Mouse (Mus musculus): ENCODE measurements at regions not wholly inside any gene's neighbourhood (a gene's known extent, or its start where the extent isn't known, plus 50 kb on each side); places are given as distances from the start of the nearest gene placed in this dataset.

DNA sequence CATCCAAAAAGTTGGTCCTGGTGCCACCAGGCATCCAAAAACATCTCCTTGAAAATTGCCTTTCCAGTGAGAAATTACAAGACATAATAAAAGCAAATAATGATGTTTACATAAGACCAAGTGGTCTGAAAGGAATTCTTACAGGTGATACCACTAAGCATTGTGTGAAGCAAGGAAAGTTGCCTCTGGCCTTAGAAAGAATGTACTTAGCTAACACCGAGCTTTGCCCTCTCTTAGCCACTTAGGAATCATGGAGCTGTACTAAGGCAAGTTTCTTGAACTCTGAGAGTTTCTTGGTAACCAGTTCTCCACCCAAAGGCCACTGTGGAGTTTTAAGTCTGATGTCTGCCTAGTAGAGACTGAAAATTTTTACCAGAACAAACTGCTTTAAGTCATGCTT, 359.4 kb upstream of the Cdh11 start:
- DNase-seq (ENCODE audit: low spot score in 2 of 2): no peak

- DNase-seq (ENCODE audit: low spot score in 2 of 2): no peak
Measured at GRCm38 (mm10) chr8:103148013-103148412, 362.6 kb upstream of the Cdh11 start.

DNA sequence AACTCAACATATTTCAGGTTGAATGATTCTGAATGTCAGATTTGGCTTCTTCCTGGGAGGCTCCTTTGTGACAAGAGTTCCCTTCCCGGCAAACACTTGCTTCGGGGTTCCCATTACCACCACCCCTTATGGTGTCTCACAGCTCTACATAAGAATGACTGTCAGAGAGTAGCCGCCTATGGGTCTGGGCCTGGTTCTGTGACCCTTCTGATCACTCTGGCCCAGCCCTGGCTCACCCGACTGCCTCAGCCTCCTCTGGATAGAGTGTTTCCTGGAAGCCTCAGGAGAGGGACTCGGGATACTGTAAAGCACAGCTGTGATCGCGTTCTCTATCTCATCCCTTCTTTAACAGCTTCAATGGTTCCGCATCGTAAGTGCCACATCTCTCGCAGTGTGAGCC, 363.0 kb upstream of the Cdh11 start:
- no peak for DNase-seq (ENCODE audit: low spot score in 2 of 2)

DNA sequence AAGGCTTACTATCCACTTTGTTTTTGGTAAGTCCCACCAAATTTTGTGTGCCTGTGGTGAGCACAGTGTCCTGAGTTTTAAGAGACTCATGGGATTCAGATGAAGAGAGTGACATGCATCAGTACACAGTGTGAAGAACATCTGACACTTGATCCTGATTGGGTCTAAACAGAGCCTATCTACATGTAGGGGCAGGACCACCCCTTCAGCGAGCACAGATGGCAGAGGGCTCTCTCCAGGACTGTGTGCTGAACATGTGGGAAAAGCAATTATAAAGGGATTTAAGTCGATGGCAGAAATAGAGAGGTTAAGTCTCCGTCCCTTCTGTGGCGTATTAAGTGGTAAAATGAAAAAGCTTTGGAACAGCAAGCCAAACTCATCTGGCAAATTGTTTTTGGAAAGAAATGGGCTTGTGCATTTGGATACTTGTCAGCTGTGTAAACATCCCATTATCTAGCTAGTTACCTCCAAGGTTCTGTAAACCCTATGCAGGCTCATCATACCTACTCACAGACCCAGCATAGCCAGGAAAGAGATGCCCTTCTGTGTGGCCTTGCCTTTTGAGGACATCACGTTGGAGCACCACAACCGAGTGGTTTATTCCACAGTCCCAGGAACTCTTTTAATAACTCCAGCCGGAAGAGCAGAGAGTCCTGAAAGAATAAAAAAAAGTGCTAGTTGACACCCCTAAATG, 381.3 kb upstream of the Cdh11 start:
- DNase-seq (ENCODE audit: low spot score in 2 of 2): no peak

- no peak for DNase-seq (ENCODE audit: low spot score in 2 of 2)
Measured at GRCm38 (mm10) chr8:103173313-103173712, 387.9 kb upstream of the Cdh11 start.

GRCm38 (mm10) chr8:103173803-103174429, 388.5 kb upstream of the Cdh11 start:
- no peak for DNase-seq (ENCODE audit: low spot score in 2 of 2)

- no peak for DNase-seq (ENCODE audit: low spot score in 2 of 2)
Measured at GRCm38 (mm10) chr8:103180661-103181060, 395.2 kb upstream of the Cdh11 start.

DNA sequence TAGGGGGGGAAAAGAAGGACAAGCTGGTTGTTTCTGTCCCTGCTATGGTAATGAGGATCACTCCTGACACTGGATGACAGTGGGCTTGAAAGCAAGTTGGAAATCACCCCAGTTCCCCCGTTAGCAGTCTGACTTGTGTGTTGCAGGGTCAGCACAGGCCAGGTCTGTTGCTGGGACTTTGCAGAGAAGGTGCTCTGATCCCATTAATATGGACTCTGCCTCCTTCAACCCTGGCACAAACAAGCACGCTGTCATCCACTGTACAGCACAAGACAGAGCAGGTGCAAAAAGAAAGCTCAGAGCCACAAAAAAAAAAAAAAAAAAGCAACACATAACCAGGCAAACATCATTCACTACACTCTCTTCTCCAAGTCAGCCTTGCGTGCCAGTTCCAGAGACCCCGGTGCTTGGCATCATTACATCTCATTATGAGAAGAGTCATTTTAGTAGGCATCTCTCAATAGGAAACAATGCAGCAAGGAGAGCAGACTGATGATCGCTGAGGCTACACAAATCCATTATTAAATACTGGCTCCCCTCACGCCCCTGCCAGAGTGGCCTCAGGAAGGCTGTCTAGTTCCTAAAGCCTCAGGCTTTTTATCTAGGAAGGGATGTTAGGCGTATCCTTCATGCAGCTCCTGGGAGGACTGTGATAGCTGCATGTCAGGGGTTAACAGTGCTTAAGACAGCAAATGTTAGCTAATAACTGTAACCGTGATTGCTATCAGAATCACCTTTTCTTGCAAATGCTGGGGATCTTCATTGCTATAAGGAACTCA, 403.5 kb upstream of the Cdh11 start:
- no peak for DNase-seq (ENCODE audit: low spot score in 2 of 2)

- no peak for DNase-seq (ENCODE audit: low spot score in 2 of 2)
Measured at GRCm38 (mm10) chr8:103198251-103198650, 412.8 kb upstream of the Cdh11 start.

GRCm38 (mm10) chr8:103199696-103200615, 414.5 kb upstream of the Cdh11 start:
- DNase-seq (ENCODE audit: low spot score in 2 of 2): no peak

DNA sequence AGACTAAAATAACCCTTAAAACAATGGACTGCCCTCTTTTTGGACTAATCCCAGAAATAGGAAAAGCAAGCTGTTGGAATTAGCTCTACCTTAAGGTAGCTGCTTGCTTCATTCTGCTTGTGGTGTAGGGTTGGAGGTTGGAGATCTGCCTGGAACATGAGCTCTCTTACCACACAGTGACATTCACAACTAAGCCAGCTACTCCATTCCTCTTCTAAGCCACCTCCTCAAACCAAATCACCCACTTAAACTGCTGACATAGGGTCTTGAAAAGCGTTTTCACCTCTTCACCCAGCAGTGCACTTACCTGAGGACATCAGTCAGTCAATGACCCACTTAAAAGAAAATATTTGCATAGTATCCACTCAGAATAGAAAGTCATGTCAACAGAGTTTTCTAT, 418.3 kb upstream of the Cdh11 start:
- no peak for DNase-seq (ENCODE audit: low spot score in 2 of 2)

- no peak for DNase-seq (ENCODE audit: low spot score in 2 of 2)
Measured at GRCm38 (mm10) chr8:103214606-103215005, 429.2 kb upstream of the Cdh11 start.

GRCm38 (mm10) chr8:103230741-103231475, 445.5 kb upstream of the Cdh11 start:
- DNase-seq (ENCODE audit: low spot score in 2 of 2): peak in 1 of 2 experiments; percentile 2

GRCm38 (mm10) chr8:103234374-103234773, 448.9 kb upstream of the Cdh11 start:
- no peak for DNase-seq (ENCODE audit: low spot score in 2 of 2)

DNA sequence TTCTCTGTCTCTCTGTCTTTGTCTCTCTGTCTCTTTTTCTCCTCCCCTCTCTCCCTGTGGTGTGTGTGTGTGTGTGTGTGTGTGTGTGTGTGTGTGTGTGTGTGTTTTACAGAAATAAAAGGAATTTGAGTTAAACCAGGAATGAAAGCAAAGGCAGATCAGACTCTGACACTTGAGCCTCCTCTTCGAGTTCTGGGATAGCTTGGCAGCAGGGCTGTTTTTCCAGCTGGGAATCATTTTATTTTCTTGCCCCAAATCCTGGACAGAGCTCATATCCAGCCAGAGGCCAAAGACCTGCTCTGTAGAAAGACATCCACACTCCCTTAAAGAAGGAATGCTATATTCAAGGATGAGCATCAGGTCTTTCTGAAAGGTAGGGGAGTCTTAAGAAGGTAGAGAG, 450.2 kb upstream of the Cdh11 start:
- no peak for DNase-seq (ENCODE audit: low spot score in 2 of 2)

DNA sequence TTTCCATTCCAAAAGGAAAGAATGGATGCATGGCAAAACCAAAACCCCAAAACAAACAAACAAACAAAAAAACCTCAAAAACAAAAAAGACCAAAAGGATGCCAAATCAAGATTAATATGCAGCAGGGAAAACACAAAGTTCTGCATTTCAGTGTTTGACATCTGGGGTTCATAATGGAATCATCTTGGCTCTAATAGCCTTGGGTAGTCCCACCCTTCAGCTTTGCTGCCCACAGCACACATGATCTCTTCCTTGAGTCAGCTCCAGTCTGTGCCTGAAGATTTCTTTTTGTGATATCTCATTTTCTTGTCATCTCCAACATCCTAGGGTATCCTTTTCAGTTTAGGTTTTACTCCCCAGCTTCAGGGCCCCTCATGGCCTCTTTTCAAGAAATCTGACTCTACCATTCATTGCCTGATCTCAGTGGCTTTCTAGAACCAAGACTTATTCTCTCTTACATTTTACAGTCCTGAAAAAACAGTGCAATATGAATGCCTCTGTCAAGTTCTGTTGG, 453.1 kb upstream of the Cdh11 start:
- no peak for DNase-seq (ENCODE audit: low spot score in 2 of 2)

- DNase-seq (ENCODE audit: low spot score in 2 of 2): no peak
Measured at GRCm38 (mm10) chr8:103244169-103244568, 458.7 kb upstream of the Cdh11 start.

DNA sequence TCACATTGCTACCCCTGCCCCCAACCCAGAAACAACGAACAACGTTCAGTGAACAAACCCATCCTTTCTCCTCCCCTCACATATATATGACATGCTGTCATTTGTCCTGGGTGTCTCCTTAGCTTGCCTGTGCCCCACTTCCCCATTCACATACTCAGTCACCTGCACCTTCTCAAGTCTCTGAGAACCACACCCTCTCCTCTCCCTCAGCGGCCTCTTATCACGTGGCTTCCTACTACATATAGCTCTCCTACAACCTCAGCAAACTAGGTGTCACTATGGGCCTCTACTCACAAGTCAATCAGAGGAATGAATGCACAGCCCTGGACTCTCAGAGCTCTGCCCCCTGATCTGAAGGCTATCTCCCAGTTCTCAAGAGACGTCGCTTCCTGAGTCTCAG, 459.2 kb upstream of the Cdh11 start:
- no peak for DNase-seq (ENCODE audit: low spot score in 2 of 2)

DNA sequence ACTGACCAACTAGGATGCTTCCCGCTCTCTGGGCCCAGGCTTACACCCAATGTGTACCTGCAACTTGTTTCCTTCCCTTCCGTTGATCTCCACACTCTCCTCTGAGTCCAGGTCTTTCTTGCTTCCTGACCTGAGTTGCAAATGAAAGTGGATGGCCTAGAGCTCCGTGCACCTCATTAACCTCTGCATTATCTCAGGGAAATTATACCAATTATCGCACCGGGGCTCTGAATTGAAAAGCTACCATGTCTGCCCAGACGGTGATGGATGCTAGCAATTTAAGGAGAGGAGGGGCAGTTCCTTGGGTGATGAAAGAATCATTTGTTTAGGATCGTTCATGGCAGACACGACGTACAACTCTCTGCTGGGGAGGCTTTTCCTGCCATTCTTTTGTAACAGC, 460.4 kb upstream of the Cdh11 start:
- DNase-seq (ENCODE audit: low spot score in 2 of 2): no peak

GRCm38 (mm10) chr8:103261236-103261635, 475.8 kb upstream of the Cdh11 start:
- no peak for DNase-seq (ENCODE audit: low spot score in 2 of 2)

GRCm38 (mm10) chr8:103270035-103270434, 484.6 kb upstream of the Cdh11 start:
- DNase-seq (ENCODE audit: low spot score in 2 of 2): no peak
